Mouse (Mus musculus) liver, postnatal 0 days (tissue): ENCODE measurements at regions not wholly inside any gene's neighbourhood (a gene's known extent, or its start where the extent isn't known, plus 50 kb on each side); places are given as distances from the start of the nearest gene placed in this dataset.

Source experiments
- ATAC-seq: fragments of 200-750 bp; cut with Nextera tagmentation; 2 replicates; pipeline ENCODE4 v1.8.0; 2017; ENCODE audit warnings: mild to moderate bottlenecking, moderate library complexity
- DNase-seq: peaks from one replicate; pipeline ENCODE4 v3.0.0-alpha.2; 2016
- H3K27ac ChIP-seq: fragments of 300-500 bp; sonication (generic); 2 replicates; pipeline ENCODE4 v1.5.1; 2014; ENCODE audit warnings: antibody characterized with exemption, moderate library complexity, mild to moderate bottlenecking, low read depth
- H3K27me3 ChIP-seq: fragments of 300-500 bp; sonication (generic); 2 replicates; pipeline ENCODE4 v1.6.1; 2014; ENCODE audit warnings: low read length, control low read depth, mixed read lengths; ENCODE audit not compliant: insufficient read depth
- H3K36me3 ChIP-seq: fragments of 300-500 bp; sonication (generic); replicated peaks from 2 replicates; pipeline ENCODE4 v1.6.1; 2014; ENCODE audit warnings: mild to moderate bottlenecking, control low read depth, low read length, moderate library complexity, mixed read lengths; ENCODE audit not compliant: insufficient read depth
- H3K4me1 ChIP-seq: fragments of 300-500 bp; sonication (generic); 2 replicates; pipeline ENCODE4 v1.6.1; 2014; ENCODE audit warnings: antibody characterized with exemption, mild to moderate bottlenecking, control low read depth; ENCODE audit not compliant: insufficient read depth
- H3K4me2 ChIP-seq: fragments of 300-500 bp; sonication (generic); 2 replicates; pipeline ENCODE4 v1.6.1; 2014; ENCODE audit warnings: low read depth, mild to moderate bottlenecking, low read length, moderate library complexity, mixed read lengths
- H3K4me3 ChIP-seq: fragments of 300-500 bp; sonication (generic); 2 replicates; pipeline ENCODE4 v1.5.1; 2014; ENCODE audit warnings: low read depth, low read length
- H3K9ac ChIP-seq: fragments of 300-500 bp; sonication (generic); replicated peaks from 2 replicates; pipeline ENCODE4 v1.6.1; 2014; ENCODE audit warnings: mild to moderate bottlenecking, moderate library complexity
- H3K9me3 ChIP-seq: fragments of 300-500 bp; sonication (generic); 2 replicates; pipeline ENCODE4 v1.6.1; 2016; ENCODE audit warnings: mild to moderate bottlenecking, control low read depth, low read length, mixed read lengths
- CTCF ChIP-seq: sonication (generic); IDR thresholded peaks from 2 replicates; pipeline ENCODE4 v1.5.1; 2016; ENCODE audit warnings: antibody characterized with exemption, low read depth
- EP300 ChIP-seq: IDR thresholded peaks from 2 replicates; pipeline ENCODE4 v1.6.1; 2016; ENCODE audit warnings: antibody characterized with exemption, low read depth, mild to moderate bottlenecking
- WGBS: fragments of 180-500 bp; shearing (Covaris S2); extraction: QIAGEN DNeasy Blood & Tissue Kit; methylation state at CpG from one replicate; pipeline ENCODE4 v1.1.7; 2014; ENCODE audit not compliant: insufficient replicate concordance; 5-methylcytosine and 5-hydroxymethylcytosine counted together

DNA sequence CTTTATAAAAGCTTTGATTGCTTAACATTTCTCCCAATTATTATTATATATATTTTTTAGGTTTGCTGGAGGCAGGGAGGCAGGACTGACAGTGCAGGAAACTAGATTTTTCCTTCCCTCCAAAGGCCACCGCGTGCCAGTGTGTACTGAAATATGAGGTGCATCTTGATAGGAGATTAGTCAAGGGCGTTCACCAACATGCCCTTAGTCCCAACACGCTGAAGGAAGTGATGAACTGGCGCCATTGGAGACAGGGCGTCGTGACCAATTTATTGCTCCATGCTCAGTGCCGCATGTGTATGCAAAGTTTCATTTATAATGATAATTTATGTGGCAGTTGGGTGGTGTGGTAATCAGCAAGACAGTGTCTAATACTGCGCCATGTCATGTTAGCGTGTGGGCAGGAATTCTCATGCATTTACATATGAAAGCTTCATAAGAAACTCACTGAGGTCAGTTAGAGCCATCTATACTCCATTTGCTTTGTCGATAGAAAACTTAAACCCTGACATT, 66.2 kb downstream of the Isl1 start:
- Histone ChIP-seq H3K4me2 (no peak overlapping the region), H3K9ac (no peak overlapping the region), H3K36me3 (no peaks in the 10 kb centered on the region), H3K4me1 (no peaks in the 10 kb centered on the region), H3K27me3 (no peaks in the 10 kb centered on the region), H3K27ac (no peak overlapping the region), H3K4me3 (no peak overlapping the region), H3K9me3 (no peaks in the 10 kb centered on the region)
- 81% methylated on average over 11 of the region's 11 CpGs for WGBS
- no peak for DNase-seq
- ATAC-seq, result no peak
- TF ChIP-seq EP300 (no peak), CTCF (no peak)

DNA sequence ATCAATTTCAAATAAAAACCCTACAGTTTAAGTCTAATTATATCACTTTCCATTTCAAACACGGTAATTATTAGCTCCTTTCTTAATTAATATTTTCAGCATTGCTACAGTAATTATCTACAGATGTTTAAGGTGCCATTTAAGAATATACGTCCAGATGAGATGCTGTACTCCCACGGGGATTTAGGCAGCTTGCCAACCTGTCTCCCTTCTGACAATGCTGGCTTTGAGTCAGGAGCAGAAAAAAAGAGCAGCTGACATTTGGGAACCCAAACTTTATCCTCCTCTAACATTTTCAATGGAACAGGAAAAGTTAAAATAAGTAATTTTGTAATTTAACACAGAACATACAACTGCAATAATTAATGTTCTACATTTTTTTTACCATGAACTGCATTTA, 94.4 kb downstream of the Isl1 start:
- Histone ChIP-seq H3K9me3 (no peaks in the 10 kb centered on the region), H3K27ac (no peak overlapping the region), H3K4me3 (no peak overlapping the region), H3K36me3 (no peaks in the 10 kb centered on the region), H3K4me1 (no peaks in the 10 kb centered on the region), H3K27me3 (no peaks in the 10 kb centered on the region), H3K9ac (no peak overlapping the region), H3K4me2 (no peak overlapping the region)
- TF ChIP-seq CTCF, result no peak
- no peak for TF ChIP-seq EP300
- WGBS, result 48% methylated on average over 3 of the region's 3 CpGs
- DNase-seq, result no peak
- no peak for ATAC-seq

DNA sequence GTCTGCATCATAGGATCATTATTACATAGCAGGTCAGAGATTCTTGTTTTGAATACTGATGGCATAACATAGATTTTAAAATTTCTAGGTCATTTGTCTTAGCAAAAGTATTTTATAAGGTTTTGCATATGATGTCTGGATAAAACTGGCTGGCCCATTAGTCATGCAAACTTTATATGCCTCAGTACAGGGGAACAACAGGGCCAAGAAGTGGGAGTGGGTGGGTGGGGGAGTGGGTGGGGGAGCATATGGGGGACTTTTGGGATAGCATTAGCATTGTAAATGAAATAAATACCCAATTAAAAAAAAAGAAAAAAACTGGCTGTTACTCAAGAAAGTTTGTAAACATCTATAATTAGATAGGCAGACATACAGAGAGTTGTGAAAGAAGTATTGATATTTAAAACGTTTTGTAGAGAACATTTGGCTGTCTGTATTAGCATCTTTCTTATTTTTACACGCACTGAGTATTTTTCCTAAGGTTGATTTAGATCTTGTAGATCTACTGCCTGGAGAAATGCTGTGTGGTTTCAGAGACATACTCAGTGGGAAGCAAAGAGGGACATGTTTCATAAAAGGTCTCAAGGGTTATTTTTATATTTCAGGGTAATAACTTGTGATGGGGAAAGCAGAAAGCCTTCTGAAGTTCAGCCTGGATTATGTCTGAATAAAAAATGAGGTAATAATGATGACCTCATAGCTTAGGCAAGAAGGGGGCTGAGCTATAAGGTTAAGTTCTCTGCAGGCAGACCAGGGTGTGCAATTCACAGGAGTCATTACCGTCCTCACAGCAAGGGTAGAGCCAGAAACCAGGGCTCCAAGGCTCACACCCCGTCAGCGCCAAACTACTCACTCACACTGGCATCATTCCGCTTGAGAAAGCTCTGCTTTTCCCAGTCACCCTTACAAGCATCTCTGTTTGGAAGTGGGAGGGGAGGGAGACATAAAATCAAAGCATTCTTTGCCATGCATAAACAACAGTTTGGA, 95.4 kb downstream of the Isl1 start:
- no peak overlapping the region for H3K4me2 ChIP-seq
- H3K4me1 ChIP-seq, result no peaks in the 10 kb centered on the region
- 46% methylated on average over 6 of the region's 6 CpGs for WGBS
- no peaks in the 10 kb centered on the region for H3K36me3 ChIP-seq
- ATAC-seq (no peak), DNase-seq (no peak)
- H3K4me3 ChIP-seq, result no peak overlapping the region
- H3K9ac ChIP-seq, result no peak overlapping the region
- no peaks in the 10 kb centered on the region for H3K9me3 ChIP-seq
- no peaks in the 10 kb centered on the region for H3K27me3 ChIP-seq
- TF ChIP-seq CTCF (no peak), EP300 (no peak)
- no peak overlapping the region for H3K27ac ChIP-seq

DNA sequence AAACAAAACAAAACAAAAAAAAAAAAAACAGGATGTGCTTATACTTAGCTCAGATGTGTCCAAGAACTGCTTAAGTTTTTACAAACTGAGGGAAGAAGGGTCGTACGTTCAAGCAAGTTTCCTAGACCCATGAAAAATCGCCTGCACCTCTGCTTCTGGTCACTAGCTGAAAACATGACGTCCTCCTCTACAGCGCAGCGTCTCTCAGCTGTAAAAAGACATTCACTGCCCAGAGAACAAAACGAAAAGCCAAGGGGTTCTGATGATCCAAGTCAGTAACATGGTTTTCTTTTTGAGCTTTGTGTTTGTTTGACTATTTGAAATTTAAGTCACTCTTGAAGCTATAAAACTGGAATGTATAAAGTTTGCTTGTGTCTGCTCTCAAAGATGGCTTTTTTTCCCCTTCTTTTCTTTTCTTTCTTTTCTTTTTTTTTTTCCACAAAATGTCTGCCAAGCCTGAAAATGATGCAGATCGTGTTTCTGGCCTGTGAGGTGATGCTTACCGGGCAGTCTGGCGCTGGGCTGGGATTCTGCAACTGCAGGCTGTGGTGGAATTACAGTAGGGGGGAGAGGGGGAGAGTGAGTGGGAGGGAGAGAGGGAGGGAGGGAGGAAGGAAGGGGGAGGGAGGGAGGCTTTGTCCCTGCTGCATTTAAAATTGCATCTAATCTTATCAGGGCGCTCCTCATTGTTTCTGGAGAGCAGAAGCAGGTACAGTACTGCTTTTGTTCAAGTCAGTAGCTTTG, 108.1 kb downstream of the Isl1 start:
- WGBS, result 8% methylated on average over 11 of the region's 11 CpGs
- Histone ChIP-seq H3K9me3 (no peaks in the 10 kb centered on the region), H3K36me3 (no peaks in the 10 kb centered on the region), H3K27ac (no peak overlapping the region), H3K4me3 (no peak overlapping the region), H3K4me1 (no peaks in the 10 kb centered on the region), H3K4me2 (peak overlapping the region; percentile 18; the same call in 1 of the 2 replicates), H3K27me3 (no peaks in the 10 kb centered on the region), H3K9ac (no peak overlapping the region)
- TF ChIP-seq EP300 (no peak), CTCF (no peak)
- no peak for DNase-seq
- no peak for ATAC-seq

DNA sequence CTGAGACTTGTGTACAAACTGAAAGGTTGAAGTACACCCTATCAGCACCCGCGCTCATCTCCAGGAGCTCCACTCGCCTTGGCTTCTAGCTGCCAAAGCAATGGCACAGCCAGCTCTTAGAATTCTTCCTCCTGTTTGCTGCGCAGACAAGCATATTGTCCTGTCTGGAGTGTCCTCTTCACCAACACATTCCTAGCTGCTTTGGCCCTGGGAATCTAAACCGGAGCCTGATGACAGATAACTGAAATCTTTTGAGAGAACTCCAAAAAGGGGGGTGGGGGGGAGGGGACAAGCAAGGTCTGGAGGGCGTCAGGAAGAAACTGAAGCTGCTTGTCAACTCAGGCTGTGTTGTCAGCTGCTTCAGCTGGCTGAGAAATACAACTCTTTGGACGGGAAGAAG, 122.4 kb downstream of the Isl1 start:
- Histone ChIP-seq H3K4me2 (no peak overlapping the region), H3K9me3 (no peaks in the 10 kb centered on the region), H3K27ac (no peak overlapping the region), H3K9ac (no peak overlapping the region), H3K36me3 (no peaks in the 10 kb centered on the region), H3K4me1 (no peaks in the 10 kb centered on the region), H3K27me3 (no peaks in the 10 kb centered on the region), H3K4me3 (no peak overlapping the region)
- no peak for TF ChIP-seq CTCF
- TF ChIP-seq EP300, result no peak
- DNase-seq (no peak), ATAC-seq (no peak)
- WGBS, result 55% methylated on average over 7 of the region's 7 CpGs

DNA sequence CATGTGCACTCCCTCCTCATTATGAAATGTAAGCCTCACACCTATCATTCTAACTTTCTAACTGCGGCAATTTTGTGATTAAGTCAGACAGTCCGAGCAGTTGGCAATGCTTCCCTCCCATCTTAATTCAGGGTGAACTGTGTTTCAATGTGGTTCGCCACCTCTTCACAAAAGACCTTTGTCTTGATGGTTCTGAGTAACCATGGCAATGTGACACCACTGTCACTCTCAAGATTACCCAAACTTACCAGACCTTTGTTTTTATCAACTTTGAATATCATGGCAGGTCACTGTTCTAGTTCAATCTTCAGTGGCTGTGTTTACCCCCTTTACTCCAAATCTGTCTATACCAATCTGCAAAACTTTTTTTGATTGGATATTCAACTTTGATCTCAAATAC, 131.7 kb downstream of the Isl1 start:
- ATAC-seq (no peak), DNase-seq (no peak)
- Histone ChIP-seq H3K4me2 (no peak overlapping the region), H3K9ac (no peak overlapping the region), H3K27ac (no peak overlapping the region), H3K4me3 (no peak overlapping the region), H3K9me3 (no peaks in the 10 kb centered on the region), H3K27me3 (no peaks in the 10 kb centered on the region), H3K4me1 (no peaks in the 10 kb centered on the region), H3K36me3 (no peaks in the 10 kb centered on the region)
- WGBS, result 80% methylated on average over 3 of the region's 3 CpGs
- no peak for TF ChIP-seq EP300
- TF ChIP-seq CTCF, result no peak
